Mouse (Mus musculus) right cerebral cortex, postnatal 36 days (tissue): Measurements from ENCODE around the gene Cypt2.
"Not testable (repeated sequence)": the region's sequence is repeated elsewhere in the genome, so short reads cannot be mapped to it uniquely, and the experiment has no call there.

ENCODE experiments used
- DNase-seq, 2 experiments: peaks; one replicate each; pipeline ENCODE4 v3.0.0; 2022; ENCODE audit warnings: low spot score in 2 of 2, mixed read lengths in 1 of 2

Gene Cypt2

DNA sequence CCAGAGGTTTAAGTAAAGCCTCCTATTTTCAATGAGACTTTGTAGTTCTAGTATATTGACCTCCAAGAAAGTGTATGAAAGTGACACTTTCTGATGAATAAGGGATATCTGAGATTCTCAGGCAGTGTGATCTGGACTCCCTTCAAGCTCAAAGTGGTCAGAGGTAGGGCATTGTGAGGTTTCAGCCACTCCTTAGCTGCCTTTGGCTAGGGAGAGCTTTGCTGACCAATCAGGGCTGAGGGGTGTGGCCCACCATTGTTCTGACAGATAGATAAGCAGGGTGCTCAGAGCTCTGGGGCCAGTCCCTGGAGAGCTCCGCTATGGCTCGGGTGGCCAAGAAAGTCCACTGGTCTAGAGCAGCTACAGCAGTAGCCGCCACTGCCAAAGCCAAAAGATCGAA, at the start of gene Cypt2:
Gene Cypt2, plus strand, starts transcription at position 301 of the 400 bp plus-strand sequence.
- not testable (repeated sequence) for DNase-seq

DNA sequence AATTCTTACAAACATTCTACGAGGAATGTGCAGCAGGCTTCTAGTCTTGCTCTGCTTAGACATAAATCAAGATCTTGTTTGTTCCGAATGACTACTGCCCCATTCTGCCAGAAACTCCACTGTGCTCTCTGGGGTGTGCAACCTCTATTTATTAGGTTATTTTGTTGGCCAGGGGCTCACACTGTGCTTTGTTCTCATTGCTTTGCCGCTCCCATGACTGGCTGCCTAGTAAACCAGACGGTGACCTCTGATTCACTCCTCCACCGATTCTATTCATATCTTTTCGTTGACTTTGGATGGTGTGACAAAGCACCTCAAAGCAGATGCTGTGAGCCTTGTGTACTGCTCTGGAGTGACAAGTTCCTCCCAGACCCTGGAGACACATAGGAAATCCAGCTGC, 46.7 kb downstream of the Cypt2 start:
- no peak for DNase-seq
